Mouse (Mus musculus): ENCODE results near the gene Umps.

- TF ChIP-seq CTCF (IDR thresholded peaks at IDR 0.05; ENCODE audit: low read depth): no peak
- no peak for TF ChIP-seq EP300 (IDR thresholded peaks at IDR 0.05; ENCODE audit: low read depth)
Measured at GRCm38 (mm10) chr16:33946021-33946420, 20.8 kb downstream of the Umps start.
